Mouse (Mus musculus) limb, embryonic 15.5 days (tissue): Measurements from ENCODE around the gene Jade1. TPM values are rescaled to one million over a fixed set of nuclear protein-coding genes. Genes with fewer than 3 reads are reported as not detected.

Source experiments
- ATAC-seq: fragments of 200-750 bp; cut with Nextera tagmentation; 2 replicates; pipeline ENCODE4 v1.8.0; 2017; ENCODE audit warnings: low read depth, moderate TSS enrichment; ENCODE audit not compliant: insufficient number of reproducible peaks, low FRiP score, low TSS enrichment
- H3K27ac ChIP-seq: fragments of 300-500 bp; sonication (generic); 2 replicates; pipeline ENCODE4 v1.5.1; 2015; ENCODE audit warnings: moderate library complexity, mild to moderate bottlenecking, inconsistent platforms
- H3K27me3 ChIP-seq: fragments of 300-500 bp; sonication (generic); 2 replicates; pipeline ENCODE4 v1.6.1; 2015; ENCODE audit warnings: inconsistent platforms
- H3K36me3 ChIP-seq: fragments of 300-500 bp; sonication (generic); 2 replicates; pipeline ENCODE4 v1.6.1; 2015; ENCODE audit warnings: inconsistent platforms
- H3K4me1 ChIP-seq: fragments of 300-500 bp; sonication (generic); 2 replicates; pipeline ENCODE4 v1.6.1; 2015; ENCODE audit warnings: inconsistent platforms
- H3K4me2 ChIP-seq: fragments of 300-500 bp; sonication (generic); 2 replicates; pipeline ENCODE4 v1.6.1; 2015; ENCODE audit warnings: mild to moderate bottlenecking, inconsistent platforms
- H3K4me3 ChIP-seq: fragments of 300-500 bp; sonication (generic); 2 replicates; pipeline ENCODE4 v1.5.1; 2015; ENCODE audit warnings: mild to moderate bottlenecking, inconsistent platforms
- H3K9ac ChIP-seq: fragments of 300-500 bp; sonication (generic); 2 replicates; pipeline ENCODE4 v1.6.1; 2015; ENCODE audit warnings: inconsistent platforms
- H3K9me3 ChIP-seq: fragments of 300-500 bp; sonication (generic); 2 replicates; pipeline ENCODE4 v1.6.1; 2016; ENCODE audit warnings: inconsistent platforms
- WGBS: fragments of 180-500 bp; shearing (Covaris S2); methylation state at CpG from one replicate; pipeline ENCODE4 v1.1.7; 2015; 5-methylcytosine and 5-hydroxymethylcytosine counted together
- polyA plus RNA-seq: library from polyadenylated mRNA; unstranded; fragments of >200 nt; fragmentation: Nextera tagmentation; extraction: Ambion mirVana; gene quantifications from 2 replicates; pipeline ENCODE4 v1.2.1, GENCODE M21; 2015

Gene Jade1
- polyA plus RNA-seq, 1 experiment from 2014 or later: 12.7 TPM

DNA sequence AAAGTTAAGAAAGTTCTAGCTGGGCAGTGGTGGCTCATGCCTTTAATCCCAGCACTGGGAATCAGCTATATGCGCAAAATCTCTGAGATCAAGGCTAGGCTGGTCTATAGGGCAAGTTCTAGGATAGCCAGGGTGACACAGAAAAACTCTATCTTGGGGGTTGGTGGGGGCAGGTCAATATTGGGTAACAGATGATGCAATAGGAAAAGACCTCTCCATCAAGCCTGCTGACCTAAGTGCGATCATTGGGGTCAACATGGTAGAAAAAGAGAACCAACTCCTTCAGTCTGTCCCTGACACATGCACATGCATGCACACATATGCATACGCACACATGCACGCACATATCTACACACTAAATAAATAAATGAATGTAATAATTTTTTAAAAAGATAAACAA, 32.1 kb upstream of the Jade1 start:
- no peak overlapping the region for H3K4me2 ChIP-seq
- no peak overlapping the region for H3K9ac ChIP-seq
- no peak for ATAC-seq
- H3K4me3 ChIP-seq: no peak overlapping the region
- WGBS: 93% methylated on average over 4 of the region's 4 CpGs
- H3K36me3 ChIP-seq: no peaks in the 10 kb centered on the region
- no peaks in the 10 kb centered on the region for H3K4me1 ChIP-seq
- H3K9me3 ChIP-seq: no peaks in the 10 kb centered on the region
- H3K27ac ChIP-seq: no peak overlapping the region
- H3K27me3 ChIP-seq: no peaks in the 10 kb centered on the region

GRCm38 (mm10) chr3:41528291-41528969, 27.1 kb upstream of the Jade1 start:
- Histone ChIP-seq H3K4me1 (peaks cover 4% of the 10 kb centered on the region; the same call in 1 of the 2 replicates), H3K36me3 (no peaks in the 10 kb centered on the region), H3K9ac (no peak overlapping the region), H3K27me3 (no peaks in the 10 kb centered on the region), H3K9me3 (no peaks in the 10 kb centered on the region), H3K4me3 (no peak overlapping the region), H3K4me2 (no peak overlapping the region), H3K27ac (no peak overlapping the region)
- WGBS: 88% methylated on average over 2 of the region's 2 CpGs
- no peak for ATAC-seq

- H3K4me2 ChIP-seq: no peak overlapping the region
- no peaks in the 10 kb centered on the region for H3K27me3 ChIP-seq
- WGBS: 72% methylated on average over 3 of the region's 3 CpGs
Observed at GRCm38 (mm10) chr3:41530156-41530555, 25.4 kb upstream of the Jade1 start.

GRCm38 (mm10) chr3:41531541-41531940, 24.0 kb upstream of the Jade1 start:
- Histone ChIP-seq H3K4me1 (peaks cover 4% of the 10 kb centered on the region; the same call in 1 of the 2 replicates), H3K9me3 (no peaks in the 10 kb centered on the region), H3K27ac (no peak overlapping the region), H3K9ac (no peak overlapping the region), H3K4me3 (no peak overlapping the region), H3K27me3 (no peaks in the 10 kb centered on the region), H3K36me3 (no peaks in the 10 kb centered on the region), H3K4me2 (no peak overlapping the region)
- 21% methylated on average over 8 of the region's 8 CpGs for WGBS
- no peak for ATAC-seq

More at GRCm38 (mm10) chr3:41530156-41530555, 25.4 kb upstream of the Jade1 start:
- Histone ChIP-seq H3K9me3 (no peaks in the 10 kb centered on the region), H3K27ac (no peak overlapping the region), H3K4me3 (no peak overlapping the region), H3K36me3 (no peaks in the 10 kb centered on the region), H3K4me1 (peaks cover 4% of the 10 kb centered on the region; the same call in 1 of the 2 replicates), H3K9ac (no peak overlapping the region)
- ATAC-seq: no peak

GRCm38 (mm10) chr3:41532109-41532508, 23.4 kb upstream of the Jade1 start:
- no peaks in the 10 kb centered on the region for H3K27me3 ChIP-seq
- H3K4me3 ChIP-seq: no peak overlapping the region
- no peak overlapping the region for H3K4me2 ChIP-seq
- H3K36me3 ChIP-seq: no peaks in the 10 kb centered on the region
- H3K9ac ChIP-seq: no peak overlapping the region
- no peaks in the 10 kb centered on the region for H3K9me3 ChIP-seq
- no peak overlapping the region for H3K27ac ChIP-seq
- ATAC-seq: no peak
- WGBS: 57% methylated on average over 12 of the region's 12 CpGs
- peaks cover 4% of the 10 kb centered on the region; the same call in 1 of the 2 replicates for H3K4me1 ChIP-seq

DNA sequence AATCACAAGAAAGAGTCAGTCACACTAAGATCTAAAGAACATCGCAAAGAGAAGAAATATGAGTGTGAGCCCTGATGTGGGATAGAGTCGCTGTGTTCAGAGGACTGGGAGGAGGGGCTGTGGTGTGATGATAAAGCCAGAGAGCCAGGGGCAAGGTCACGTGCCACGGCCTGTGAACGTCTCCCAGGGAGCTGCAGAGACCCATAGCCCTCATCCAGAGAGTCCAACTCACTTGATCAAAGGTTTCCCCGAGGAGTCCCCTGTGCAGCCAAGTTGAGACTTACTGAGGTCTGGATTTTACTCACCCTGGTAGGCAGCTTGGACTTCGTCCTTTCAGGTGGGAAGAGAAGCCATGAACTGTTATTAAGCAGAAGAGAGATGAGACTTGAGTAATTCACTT, 21.9 kb upstream of the Jade1 start:
- 48% methylated on average over 7 of the region's 7 CpGs for WGBS
- no peaks in the 10 kb centered on the region for H3K9me3 ChIP-seq

DNA sequence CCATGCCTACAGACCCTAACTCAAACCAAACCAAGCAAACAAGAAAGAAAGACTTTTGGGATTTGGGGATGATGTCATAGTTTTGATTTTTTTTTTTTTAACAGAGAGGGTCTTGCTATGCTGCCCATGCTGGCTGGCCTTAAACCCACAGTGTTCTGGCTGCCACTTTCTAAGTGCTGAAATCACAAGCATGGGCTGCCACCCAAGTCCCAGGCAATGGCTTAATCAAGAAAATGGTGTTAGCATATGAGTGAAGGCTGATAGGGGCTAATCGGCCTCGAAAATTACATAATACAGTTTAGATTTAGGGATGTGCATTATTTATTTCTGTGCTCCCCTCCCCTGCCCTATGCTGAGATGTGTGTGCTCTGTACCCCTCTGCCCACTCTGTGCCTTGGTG, 17.6 kb upstream of the Jade1 start:
- no peak overlapping the region for H3K4me3 ChIP-seq
- no peak overlapping the region for H3K4me2 ChIP-seq
- no peak overlapping the region for H3K9ac ChIP-seq
- 82% methylated on average over 2 of the region's 2 CpGs for WGBS
- ATAC-seq: no peak
- no peaks in the 10 kb centered on the region for H3K4me1 ChIP-seq
- H3K27ac ChIP-seq: no peak overlapping the region
- H3K9me3 ChIP-seq: no peaks in the 10 kb centered on the region
- no peaks in the 10 kb centered on the region for H3K36me3 ChIP-seq
- no peaks in the 10 kb centered on the region for H3K27me3 ChIP-seq

More for the DNA sequence above, 21.9 kb upstream of the Jade1 start:
- H3K27ac ChIP-seq: no peak overlapping the region
- H3K9ac ChIP-seq: no peak overlapping the region
- H3K4me1 ChIP-seq: peaks cover 4% of the 10 kb centered on the region; the same call in 1 of the 2 replicates
- no peak overlapping the region for H3K4me3 ChIP-seq
- H3K4me2 ChIP-seq: no peak overlapping the region
- H3K36me3 ChIP-seq: no peaks in the 10 kb centered on the region
- no peaks in the 10 kb centered on the region for H3K27me3 ChIP-seq
- ATAC-seq: no peak

GRCm38 (mm10) chr3:41541313-41541712, 14.2 kb upstream of the Jade1 start:
- H3K4me3 ChIP-seq: no peak overlapping the region
- no peak overlapping the region for H3K4me2 ChIP-seq
- no peak for ATAC-seq
- peaks cover 10% of the 10 kb centered on the region for H3K4me1 ChIP-seq
- no peaks in the 10 kb centered on the region for H3K27me3 ChIP-seq
- no peaks in the 10 kb centered on the region for H3K36me3 ChIP-seq
- no peaks in the 10 kb centered on the region for H3K9me3 ChIP-seq
- 76% methylated on average over 3 of the region's 3 CpGs for WGBS
- H3K27ac ChIP-seq: no peak overlapping the region
- H3K9ac ChIP-seq: no peak overlapping the region

- H3K36me3 ChIP-seq: no peaks in the 10 kb centered on the region
- H3K27me3 ChIP-seq: no peaks in the 10 kb centered on the region
- H3K9me3 ChIP-seq: no peaks in the 10 kb centered on the region
- no peak overlapping the region for H3K9ac ChIP-seq
- no peak overlapping the region for H3K4me3 ChIP-seq
- H3K4me1 ChIP-seq: peaks cover 10% of the 10 kb centered on the region
- WGBS: 42% methylated on average over 7 of the region's 7 CpGs
- H3K27ac ChIP-seq: no peak overlapping the region
- no peak for ATAC-seq
- H3K4me2 ChIP-seq: no peak overlapping the region
Observed at GRCm38 (mm10) chr3:41544451-41544850, 11.1 kb upstream of the Jade1 start.

GRCm38 (mm10) chr3:41547289-41547688, 8.2 kb upstream of the Jade1 start:
- H3K9me3 ChIP-seq: no peaks in the 10 kb centered on the region
- no peak overlapping the region for H3K27ac ChIP-seq
- WGBS: 92% methylated on average over 5 of the region's 5 CpGs
- no peak overlapping the region for H3K9ac ChIP-seq
- no peaks in the 10 kb centered on the region for H3K27me3 ChIP-seq
- no peak for ATAC-seq
- peaks cover 10% of the 10 kb centered on the region for H3K4me1 ChIP-seq
- H3K4me3 ChIP-seq: no peak overlapping the region
- H3K36me3 ChIP-seq: no peaks in the 10 kb centered on the region
- H3K4me2 ChIP-seq: no peak overlapping the region

DNA sequence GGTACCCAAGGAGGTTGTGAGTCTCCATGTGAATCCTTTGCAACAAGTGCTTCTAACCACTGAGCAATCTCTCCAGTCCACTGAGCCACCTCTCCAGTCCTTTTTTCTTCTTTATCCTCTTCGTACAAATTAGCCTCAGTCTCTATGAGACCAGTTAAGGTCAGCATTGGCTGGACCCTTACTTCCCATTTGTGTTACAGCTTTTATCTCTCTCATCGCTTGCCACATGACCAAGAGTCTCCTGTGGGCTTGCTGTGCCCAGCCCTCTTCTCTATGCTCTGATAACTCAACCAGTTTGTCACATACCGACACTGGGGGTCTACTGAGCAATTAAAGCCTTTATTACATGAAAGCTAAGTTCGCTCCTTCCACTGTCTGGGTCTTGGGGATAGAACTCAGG, 7.3 kb upstream of the Jade1 start:
- no peaks in the 10 kb centered on the region for H3K9me3 ChIP-seq
- H3K4me3 ChIP-seq: no peak overlapping the region
- ATAC-seq: no peak
- WGBS: 84% methylated on average over 4 of the region's 4 CpGs
- H3K27me3 ChIP-seq: no peaks in the 10 kb centered on the region
- H3K27ac ChIP-seq: no peak overlapping the region
- H3K4me2 ChIP-seq: no peak overlapping the region
- H3K36me3 ChIP-seq: no peaks in the 10 kb centered on the region
- H3K4me1 ChIP-seq: peaks cover 10% of the 10 kb centered on the region
- H3K9ac ChIP-seq: no peak overlapping the region

DNA sequence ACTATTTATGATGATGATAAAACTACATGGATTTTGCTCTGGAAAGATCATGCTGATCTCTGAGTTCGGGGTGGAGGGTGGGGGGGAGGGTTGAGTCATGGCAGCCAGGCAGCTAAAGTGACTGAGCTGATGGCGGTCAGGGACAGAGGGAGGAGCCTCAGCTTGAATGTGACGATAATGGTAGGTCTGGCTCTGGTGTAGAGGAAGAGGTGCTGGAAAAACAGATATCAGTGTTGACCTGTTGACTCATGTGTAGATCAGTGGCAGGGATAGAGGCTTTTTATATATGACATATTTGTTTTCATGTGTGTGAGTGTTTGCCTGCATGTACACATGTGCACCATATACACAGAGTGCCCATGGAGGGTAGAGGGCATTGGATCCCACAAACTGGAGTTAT, 3.9 kb upstream of the Jade1 start:
- 63% methylated on average over 3 of the region's 3 CpGs for WGBS
- H3K4me2 ChIP-seq: no peak overlapping the region
- H3K27me3 ChIP-seq: no peaks in the 10 kb centered on the region
- H3K27ac ChIP-seq: no peak overlapping the region
- H3K4me1 ChIP-seq: no peaks in the 10 kb centered on the region
- H3K4me3 ChIP-seq: no peak overlapping the region
- ATAC-seq: no peak
- H3K36me3 ChIP-seq: no peaks in the 10 kb centered on the region
- no peak overlapping the region for H3K9ac ChIP-seq
- no peaks in the 10 kb centered on the region for H3K9me3 ChIP-seq
